Mouse (Mus musculus): ENCODE data around the gene Pln. TPM values are rescaled to one million over a fixed set of nuclear protein-coding genes. Genes with fewer than 3 reads are reported as not detected.

Gene Pln
- polyA plus RNA-seq, 3 experiments from 2014 or later = 1.9 to 3.4 (median 2.8) TPM

DNA sequence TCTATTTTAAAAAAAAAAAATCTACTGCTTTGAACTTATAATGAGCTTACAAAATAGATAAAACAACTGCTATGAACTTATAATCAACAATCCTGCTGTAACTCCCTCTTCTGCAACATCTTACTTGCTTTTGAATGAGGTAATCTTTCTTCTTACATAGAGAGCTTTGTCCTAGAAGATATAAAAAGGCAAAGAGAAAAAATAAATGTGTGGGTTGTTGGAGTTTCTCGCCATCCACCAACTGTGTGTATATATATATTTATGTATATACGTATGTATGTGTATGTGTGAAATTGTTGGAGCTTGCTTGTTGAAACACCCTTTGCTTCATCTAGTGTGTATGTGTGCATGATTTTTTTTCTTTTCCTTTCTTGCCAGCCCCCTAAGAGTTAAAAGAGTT is 29.8 kb downstream of the Pln start:
- ATAC-seq = no peak

DNA sequence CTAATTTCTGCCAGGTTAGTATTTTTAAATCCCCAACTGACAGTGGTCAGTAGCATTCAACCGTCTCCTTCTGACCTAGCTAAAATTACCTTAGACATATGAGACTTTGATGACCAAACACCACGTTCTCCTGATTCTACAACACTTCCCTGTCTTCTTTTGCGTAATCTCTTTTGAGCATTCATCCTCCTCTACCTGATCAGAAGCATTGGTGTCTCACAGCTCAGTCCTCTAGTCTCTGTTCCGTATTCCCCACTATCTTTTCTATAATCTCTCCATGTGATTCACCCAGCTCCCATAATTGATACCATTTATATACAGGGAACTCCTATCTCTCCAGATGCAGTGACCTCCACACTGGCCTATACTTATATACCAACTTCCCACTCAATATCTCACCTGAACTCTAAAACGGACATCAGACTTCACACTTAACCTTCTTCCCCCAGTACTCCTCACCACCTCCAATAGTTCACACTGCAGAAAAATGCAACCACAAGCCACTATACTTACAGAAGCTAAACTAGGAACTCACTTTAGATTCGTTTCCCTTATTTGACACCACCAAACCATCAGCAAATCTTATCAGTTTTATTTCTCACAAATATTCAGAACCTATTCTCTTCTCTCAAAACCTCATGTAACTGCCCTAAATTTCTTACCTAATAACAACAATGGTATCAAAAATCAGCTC is 36.6 kb downstream of the Pln start:
- no peak for ATAC-seq

DNA sequence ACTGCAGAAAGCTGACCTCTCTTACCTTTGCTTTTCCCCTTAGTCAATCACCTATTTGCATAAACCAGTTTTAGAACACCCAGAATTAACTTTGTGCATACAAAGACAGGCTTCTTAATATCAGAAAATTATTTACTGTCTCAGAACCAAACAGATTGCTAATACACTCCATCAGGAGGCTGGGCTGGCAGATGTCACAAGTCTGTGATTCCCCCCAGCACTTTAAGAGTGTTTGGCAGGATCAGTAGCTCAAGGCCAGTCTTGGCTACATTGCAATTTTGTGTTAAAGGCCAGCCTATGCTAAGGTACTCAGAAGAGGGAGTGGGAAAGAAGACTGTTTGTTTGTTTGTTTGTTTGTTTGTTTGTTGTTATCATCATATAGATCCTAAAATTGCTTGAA is 39.6 kb downstream of the Pln start:
- no peak for ATAC-seq

DNA sequence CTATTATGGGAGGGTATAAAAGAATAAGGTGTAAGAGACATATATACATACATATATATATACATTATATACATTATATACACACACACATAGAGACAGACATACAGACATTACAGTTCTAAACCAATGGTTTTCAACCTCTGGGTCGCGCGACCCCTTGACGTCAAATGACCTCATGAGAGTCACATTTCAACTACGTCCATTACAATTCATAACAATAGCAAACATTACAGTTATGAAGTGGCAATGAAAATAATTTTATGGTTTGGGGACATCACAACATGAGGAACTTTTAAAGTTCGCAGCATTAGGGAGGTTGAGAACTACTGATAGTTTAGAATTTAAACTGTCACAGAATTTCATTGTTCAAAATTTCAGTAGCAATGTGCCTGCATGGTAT is 40.8 kb downstream of the Pln start:
- ATAC-seq = no peak

DNA sequence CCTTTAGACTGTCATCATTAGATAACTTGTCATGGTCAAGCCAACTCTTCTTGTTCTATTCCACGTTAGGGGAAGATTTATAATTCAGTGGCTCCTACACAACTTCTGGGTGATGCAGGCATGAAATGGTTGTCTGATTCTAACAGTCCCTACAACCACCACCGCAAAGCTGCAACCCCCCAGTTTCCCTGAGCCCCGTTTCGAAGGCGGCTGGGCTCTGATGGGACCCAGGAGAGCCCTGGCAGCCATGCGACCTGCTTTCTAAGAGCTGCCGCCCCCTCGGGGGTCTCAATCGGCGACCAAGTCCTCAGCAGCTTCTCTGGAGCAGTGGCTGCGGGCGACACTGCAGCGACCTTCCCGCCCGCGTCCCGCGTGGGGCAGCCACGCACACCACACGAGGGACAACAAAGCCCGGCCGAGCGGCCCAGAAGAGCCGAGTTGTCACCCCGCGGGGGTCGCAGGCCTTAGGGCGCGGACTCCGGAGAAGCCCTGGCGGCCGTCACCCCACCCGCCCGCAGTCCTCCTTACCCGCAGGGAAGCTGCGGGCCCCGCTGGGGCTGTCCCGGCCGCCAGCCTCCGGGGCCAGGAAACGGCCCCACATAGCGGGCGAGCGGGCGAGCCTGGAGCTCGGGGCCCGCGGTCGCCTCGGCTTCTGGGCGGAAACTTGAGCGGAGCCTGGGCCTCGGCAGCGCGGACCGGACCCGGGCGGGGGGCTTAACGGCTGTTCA is 41.7 kb downstream of the Pln start:
- peak; percentile 72 for ATAC-seq

DNA sequence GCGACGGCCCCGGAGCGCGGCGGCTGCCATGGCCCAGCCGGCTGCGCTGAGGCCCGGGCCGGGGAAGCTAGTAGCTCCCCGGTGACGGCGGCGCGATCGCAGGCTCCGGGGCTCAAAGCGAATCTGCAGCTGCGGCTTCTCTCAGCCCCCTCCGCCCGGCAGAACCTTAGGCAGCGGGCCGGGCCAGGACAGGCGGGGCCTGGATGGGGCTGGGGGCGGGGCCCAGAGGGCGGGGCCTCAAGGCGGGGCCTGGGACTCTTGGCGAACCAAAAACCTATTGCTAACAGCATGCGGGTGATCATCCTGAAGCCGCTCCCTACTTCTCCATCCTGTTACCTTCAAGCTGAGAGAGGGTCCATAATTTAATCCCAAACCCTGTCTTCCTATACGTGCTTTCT is 42.2 kb downstream of the Pln start, which contains the start of gene Cep85l:
TSS of gene Cep85l (minus strand) at position 239 of the 398 bp plus-strand sequence.
- ATAC-seq = peak; percentile 81

DNA sequence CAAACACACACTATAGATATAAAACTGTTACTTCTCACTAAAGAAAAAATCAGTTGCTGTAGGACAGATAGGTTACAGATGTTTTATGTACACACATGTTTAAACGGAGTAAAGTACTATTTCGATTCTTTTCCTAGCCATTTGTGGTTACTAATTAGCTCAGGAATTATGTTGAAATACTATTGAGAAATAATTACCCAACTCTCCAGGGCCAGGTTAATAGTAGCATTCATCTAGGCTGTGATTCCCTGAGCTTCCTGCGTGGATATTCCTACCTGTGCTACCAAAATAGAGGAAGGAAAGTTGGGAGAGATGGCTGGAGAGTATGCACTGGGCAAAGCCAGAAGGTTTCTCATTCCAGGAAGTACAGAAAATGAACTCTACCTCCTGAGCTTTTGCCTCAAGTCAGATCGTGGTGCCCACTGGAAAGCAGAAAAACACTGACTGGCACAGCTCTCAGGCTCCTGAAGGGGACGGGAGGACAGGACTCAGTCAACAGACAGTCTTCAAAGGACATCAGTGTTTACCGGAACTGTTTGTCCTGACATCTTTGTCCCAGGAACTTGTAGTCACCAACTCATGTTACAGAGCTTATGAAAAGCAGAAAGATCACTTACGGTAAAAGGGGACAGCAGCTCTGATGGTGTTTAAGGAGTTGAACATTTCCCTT is 45.4 kb downstream of the Pln start:
- ATAC-seq = no peak

DNA sequence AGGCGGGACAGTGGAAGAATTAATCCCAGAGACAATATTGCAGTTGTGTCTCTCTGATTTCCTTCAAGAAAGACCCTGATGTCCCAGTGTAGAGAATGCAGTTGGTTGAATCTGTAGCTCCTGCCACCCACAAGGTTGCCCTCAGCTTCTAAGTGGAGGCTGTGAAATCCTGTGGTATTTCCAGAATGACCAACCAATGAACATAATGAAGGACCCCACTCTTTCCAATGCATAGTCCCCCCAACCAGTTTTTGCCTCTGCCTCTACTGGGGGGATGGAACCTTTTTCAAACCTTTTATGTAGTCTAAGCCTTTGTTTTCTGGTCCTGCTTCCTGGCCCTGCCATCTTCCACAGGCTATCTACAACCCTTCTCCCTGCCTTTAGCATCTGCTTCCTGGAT is 47.4 kb downstream of the Pln start:
- ATAC-seq = no peak

DNA sequence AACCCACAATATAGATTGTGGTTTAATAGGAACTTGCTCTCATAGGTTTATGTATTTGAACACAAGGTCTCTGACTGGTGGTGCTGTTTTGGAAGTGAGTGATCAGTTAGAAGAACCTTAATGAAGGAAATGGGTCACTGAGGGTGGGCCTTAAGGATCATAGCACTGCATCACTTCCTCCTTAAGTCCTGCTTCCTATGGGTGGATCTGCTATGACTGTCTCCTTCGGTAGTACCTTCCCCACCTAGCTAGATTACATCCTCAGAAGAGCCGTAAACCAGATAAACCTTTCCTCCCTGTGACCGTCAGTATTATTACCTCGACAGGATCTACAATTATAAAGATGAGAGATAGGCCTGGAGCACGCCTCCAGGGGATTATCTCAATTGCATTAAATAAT is 48.0 kb downstream of the Pln start:
- no peak for ATAC-seq

DNA sequence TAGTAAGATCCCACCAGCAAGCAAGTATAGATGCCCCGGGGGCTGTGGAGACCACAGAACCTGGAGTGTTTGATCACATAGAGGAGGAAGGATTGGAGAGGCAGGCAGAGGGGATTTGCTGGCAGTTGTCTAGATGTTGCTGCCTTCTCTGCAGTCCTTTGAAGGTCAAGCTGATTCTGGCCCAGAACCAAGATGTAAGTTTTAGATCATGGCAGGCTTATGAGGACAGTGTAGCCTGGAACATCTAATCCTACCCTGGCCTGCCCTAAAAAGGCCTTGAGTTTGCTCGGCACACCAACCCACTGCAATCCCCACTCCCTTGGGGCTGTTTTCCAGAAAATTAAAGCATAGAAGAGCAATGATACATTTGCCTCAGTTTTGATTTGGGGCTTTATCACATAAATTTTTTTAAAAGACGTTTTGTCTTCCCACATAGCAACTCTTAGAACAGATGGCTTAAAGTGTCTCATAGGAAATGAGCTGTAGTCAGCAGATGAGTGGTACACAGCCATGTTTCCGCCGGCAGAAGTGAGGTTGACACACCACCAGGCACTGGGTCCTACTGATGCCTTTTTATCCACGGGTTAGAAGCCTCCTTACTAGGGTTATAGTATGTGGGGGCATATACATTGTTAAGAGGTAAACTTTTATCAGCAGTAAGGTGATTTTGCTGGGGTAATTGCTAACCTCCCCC is 50.9 kb downstream of the Pln start:
- no peak for ATAC-seq

DNA sequence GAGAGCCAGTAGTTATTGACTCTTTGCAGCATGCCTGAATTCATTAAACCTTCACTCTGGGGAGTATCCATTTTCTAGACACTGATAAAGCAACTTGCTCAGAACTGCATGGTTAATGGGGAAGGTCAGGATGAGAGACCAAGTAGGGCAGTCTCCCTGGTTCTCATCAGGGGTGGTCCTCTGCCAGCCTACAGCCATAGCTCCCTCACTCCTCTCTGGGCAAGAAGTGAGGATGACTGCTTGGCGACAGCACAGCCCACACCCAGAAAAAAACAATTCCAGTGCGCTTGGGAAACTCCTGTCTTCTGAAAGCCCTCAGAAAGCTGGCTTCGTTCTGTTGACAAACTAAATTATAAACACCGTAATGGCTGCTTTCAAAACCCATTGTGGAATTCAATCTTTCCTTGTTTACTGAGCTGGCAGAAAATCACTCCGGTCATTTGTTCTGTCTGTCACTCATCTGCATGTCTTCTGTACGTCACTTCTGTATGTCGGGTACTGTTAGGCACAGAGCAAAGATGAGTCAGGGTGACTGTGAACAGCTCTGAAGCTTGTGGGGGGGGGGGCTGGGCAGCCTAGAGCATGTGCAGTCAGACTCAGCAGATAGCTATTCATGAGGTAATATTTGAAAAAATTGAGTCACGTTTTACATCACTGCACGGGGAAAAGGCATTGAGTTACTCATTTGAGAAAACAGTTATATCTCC is 57.6 kb downstream of the Pln start:
- ATAC-seq = no peak

Other genes with a start within 250 kb of the Pln start
- 1 to 10 TPM; 1.6 to 3.4 (median 2.6) TPM for gene Cep85l, start 42.3 kb downstream of the Pln start, polyA plus RNA-seq (2017; shearing (Covaris generic))

All from inflammation-experienced regulatory T-cells, adult 6 months (primary cell).